Mouse (Mus musculus): Measurements from ENCODE around the gene Ivns1abp. TPM values are rescaled to one million over a fixed set of nuclear protein-coding genes. Genes with fewer than 3 reads are reported as not detected.
A peak's percentile ranks its signal among the peaks of the same experiment; 100 is the strongest.
"Not testable (repeated sequence)": the region's sequence is repeated elsewhere in the genome, so short reads cannot be mapped to it uniquely, and the experiment has no call there.

Ivns1abp gene
- total RNA-seq (2017): 269 to 290 TPM (median 273 TPM) in 3 replicates

- peak; percentile 88 for ATAC-seq (replicated peaks; ENCODE audit: insufficient number of reproducible peaks, low FRiP score, low TSS enrichment, poor library complexity, severe bottlenecking)
These were observed at the start of gene Ivns1abp for GRCm38 (mm10) chr1:151344283-151345108. Gene Ivns1abp (plus strand): TSS chr1:151344477.

DNA sequence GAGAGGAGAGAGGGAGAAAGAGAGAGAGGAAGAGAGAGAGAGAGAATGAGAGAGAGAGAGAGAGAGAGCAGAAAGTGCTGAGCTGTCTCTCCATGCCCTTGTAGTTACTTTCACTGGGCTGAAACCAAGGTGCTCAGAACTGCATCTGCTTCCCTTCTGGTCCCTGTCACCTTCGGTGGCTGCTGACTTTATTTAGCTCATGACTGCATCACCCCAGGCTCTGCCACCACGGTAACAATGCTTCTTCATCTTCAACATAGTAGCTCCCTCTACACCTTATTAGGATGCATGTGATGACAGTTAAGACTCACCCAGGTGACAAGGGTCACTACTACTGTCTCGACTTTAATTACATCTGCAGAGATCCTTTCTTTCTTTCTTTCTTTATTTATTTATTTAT lies 48.8 kb upstream of the Ivns1abp start:
- no peak for ATAC-seq (replicated peaks; ENCODE audit: insufficient number of reproducible peaks, low FRiP score, low TSS enrichment, poor library complexity, severe bottlenecking)

GRCm38 (mm10) chr1:151296621-151297020 lies 47.7 kb upstream of the Ivns1abp start:
- no peak for ATAC-seq (replicated peaks; ENCODE audit: insufficient number of reproducible peaks, low FRiP score, low TSS enrichment, poor library complexity, severe bottlenecking)

DNA sequence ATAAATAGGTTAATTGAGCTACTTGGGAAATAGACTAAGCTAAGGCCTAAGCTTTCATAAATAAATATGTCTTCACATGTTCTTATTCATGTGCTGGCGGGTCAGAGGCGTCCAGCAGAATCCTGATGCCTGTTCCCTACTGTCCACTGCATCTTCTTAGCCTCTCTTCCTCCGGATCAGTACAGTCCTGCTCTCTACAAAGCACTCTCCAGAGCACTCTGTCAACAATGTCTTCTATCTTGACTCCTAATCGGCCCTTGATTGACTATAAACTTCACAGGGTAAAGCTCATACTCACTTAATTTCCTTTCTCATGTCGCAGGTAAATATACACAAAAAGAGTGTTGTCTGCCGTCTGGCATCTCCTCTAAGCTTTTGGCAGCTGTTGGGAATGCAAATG lies 47.3 kb upstream of the Ivns1abp start:
- ATAC-seq (replicated peaks; ENCODE audit: insufficient number of reproducible peaks, low FRiP score, low TSS enrichment, poor library complexity, severe bottlenecking): no peak

DNA sequence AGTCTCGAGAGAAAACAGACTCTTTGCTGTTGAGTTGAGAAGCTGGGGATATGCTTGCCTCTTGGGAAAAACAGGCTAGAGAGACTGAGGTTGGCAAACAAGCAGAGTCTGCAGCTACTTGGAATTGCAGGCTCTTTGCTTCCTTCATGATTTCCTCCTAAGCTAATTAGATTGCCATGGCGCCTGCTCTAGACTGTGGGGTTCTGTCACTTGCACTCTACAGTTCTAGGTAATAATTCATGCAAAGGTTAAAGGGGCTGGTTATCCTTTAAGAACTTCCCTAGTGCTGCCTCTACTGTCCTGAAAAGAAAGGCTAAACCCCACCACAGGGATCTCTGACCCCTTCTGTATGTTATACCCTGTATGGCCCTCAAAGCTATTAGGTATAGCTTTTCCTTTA lies 46.7 kb upstream of the Ivns1abp start:
- no peak for ATAC-seq (replicated peaks; ENCODE audit: insufficient number of reproducible peaks, low FRiP score, low TSS enrichment, poor library complexity, severe bottlenecking)

- ATAC-seq (replicated peaks; ENCODE audit: insufficient number of reproducible peaks, low FRiP score, low TSS enrichment, poor library complexity, severe bottlenecking): no peak
These were observed 42.8 kb upstream of the Ivns1abp start for GRCm38 (mm10) chr1:151301456-151301855.

DNA sequence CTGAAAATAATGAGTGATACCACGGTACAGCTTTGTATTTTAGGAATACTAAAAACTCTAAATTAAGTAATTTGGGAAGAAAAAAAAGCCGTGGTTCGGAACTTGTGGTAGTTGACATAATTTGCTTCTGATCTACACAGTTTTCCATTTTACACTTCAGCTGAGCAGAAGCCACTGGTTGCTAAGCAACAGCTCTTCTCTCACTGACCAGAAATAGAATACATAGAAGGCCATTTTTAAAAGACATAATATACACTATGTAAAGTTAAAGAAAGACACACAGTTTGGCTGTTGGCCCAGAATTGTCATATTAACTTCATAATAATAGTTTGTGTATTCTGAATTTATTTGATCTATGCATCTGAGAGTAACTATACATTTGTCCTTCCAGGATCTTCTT lies 42.4 kb upstream of the Ivns1abp start:
- no peak for ATAC-seq (replicated peaks; ENCODE audit: insufficient number of reproducible peaks, low FRiP score, low TSS enrichment, poor library complexity, severe bottlenecking)

DNA sequence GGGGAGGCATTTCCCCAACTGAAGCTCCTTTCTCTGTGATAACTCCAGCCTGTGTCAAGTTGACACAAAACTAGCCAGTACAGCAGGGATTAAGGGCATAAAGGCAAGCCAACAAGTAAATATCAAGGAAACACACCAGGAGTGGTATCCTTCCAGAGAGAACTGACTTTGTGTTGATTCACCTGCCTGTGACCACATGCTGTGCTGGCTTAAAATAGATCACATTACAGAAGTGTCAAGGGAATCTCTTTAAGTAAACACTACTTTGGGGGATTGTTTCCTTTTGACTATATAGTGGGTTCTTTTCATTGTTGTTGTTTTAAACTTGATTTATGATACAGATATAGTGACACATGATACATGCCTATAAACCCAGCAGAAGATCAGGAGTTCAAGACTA lies 41.0 kb upstream of the Ivns1abp start:
- no peak for ATAC-seq (replicated peaks; ENCODE audit: insufficient number of reproducible peaks, low FRiP score, low TSS enrichment, poor library complexity, severe bottlenecking)

DNA sequence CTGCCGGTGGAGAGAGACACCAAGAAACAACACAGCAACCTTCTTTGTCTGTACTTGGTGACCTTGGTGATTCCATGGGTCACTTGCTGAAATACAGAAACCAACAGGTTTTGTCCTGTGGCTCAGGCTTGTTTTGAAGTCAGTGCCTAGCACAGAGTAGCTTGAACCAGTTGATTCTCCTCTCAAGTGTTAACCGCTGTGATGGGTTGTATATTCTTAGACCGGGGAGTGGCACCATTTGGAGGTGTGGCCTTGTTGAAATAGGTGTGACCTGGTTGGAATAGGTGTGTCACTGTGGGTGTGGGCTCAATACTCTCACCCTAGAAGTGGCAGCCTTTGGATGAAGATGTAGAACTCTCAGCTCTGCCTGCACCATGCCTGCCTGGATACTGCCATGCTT lies 39.3 kb upstream of the Ivns1abp start:
- ATAC-seq (replicated peaks; ENCODE audit: insufficient number of reproducible peaks, low FRiP score, low TSS enrichment, poor library complexity, severe bottlenecking): not testable (repeated sequence)

GRCm38 (mm10) chr1:151307059-151307458 lies 37.2 kb upstream of the Ivns1abp start:
- ATAC-seq (replicated peaks; ENCODE audit: insufficient number of reproducible peaks, low FRiP score, low TSS enrichment, poor library complexity, severe bottlenecking): no peak

DNA sequence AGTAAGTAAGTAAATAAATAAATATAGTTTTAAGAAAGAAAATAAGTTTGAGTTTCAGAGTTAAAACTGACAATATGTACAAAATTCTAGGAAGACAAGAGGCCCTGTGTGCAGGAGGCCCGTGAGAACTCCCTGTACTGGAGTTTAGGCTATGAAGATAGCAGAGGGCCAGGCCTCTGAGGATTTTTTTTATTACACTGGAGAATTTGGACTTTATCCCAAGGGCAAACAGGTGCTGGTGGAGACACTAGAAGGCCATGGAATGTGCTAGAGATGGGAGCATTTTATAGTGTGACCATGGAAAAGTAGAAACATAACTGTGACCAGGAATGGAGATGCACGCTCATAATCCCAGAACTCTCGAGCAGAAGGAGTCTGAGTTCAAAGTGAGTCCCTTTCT lies 36.5 kb upstream of the Ivns1abp start:
- no peak for ATAC-seq (replicated peaks; ENCODE audit: insufficient number of reproducible peaks, low FRiP score, low TSS enrichment, poor library complexity, severe bottlenecking)

DNA sequence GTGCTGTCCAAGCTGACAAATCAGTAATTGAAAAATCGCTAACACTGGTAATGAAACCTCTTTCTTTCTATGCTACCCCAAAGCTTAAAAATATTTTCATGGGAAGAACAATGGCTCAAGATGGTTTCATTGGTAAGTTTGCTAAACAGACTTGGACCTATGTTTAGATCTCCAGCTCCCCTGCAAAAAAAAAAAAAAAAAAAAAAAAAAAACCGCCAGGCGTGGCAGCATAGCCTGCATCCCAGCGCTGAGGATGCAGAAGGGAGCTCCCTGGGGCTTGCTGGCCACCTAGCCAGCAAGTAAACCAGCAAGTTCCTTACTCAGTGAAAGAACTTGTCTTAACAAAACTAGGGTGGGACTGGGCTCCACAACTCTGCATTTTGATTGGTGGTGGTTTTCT lies 35.8 kb upstream of the Ivns1abp start:
- ATAC-seq (replicated peaks; ENCODE audit: insufficient number of reproducible peaks, low FRiP score, low TSS enrichment, poor library complexity, severe bottlenecking): no peak

DNA sequence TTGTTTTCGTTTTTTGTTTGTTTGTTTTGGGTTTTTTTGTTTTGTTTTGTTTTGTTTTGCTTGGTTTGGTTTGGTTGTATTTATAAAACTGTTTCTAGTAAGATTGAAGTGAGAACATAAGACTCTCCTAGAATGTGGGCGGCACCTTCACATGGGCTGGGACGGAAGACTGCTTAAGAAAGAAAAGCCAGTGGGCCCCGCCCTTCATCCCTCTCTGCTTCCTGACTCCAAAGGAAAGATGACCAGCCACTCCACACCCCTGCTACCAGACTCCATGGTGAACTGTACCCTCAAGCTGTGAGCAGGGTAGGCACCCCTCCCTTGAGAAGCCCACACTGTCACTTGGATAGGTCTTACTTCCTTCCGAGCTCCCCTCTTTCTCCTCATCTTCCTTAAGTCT lies 33.8 kb upstream of the Ivns1abp start:
- no peak for ATAC-seq (replicated peaks; ENCODE audit: insufficient number of reproducible peaks, low FRiP score, low TSS enrichment, poor library complexity, severe bottlenecking)

GRCm38 (mm10) chr1:151311379-151311778 lies 32.9 kb upstream of the Ivns1abp start:
- no peak for ATAC-seq (replicated peaks; ENCODE audit: insufficient number of reproducible peaks, low FRiP score, low TSS enrichment, poor library complexity, severe bottlenecking)

DNA sequence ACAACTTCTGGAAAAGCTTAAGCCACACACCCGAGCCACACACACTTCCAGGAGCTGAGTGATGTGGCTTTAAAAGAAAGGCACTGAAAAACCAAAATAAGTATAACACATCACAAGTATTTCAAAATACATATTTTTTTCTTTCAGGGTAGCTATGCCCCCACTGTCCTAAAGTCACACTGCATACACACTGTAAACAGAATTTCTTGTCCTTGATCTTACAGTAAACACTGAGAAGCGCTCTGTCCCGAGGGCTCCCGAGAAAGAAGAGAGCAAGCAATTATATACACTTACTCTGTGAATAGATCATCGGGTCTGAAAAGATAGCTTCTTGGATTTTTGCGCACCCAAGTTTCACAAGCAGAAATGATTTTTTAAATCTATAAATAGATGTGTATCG lies 25.0 kb upstream of the Ivns1abp start:
- no peak for ATAC-seq (replicated peaks; ENCODE audit: insufficient number of reproducible peaks, low FRiP score, low TSS enrichment, poor library complexity, severe bottlenecking)

DNA sequence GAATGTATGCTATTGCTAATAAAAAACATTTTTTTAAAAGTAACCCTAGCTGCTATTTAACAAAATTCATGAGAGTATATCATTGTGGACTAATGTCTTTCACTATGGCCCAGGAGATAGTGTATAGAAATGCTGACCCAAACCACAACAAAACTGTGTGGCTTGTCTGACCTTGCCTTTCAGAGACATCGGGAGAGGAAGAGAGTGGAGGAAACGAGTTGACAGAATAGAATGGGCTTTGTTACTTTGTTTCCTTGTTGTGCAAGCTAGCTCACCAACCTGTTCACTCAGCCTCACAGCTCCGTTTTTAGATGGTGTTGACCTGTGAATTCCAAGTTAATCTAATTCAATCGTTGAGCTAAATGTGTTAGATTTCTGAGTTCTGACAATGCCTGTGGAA lies 23.9 kb upstream of the Ivns1abp start:
- no peak for ATAC-seq (replicated peaks; ENCODE audit: insufficient number of reproducible peaks, low FRiP score, low TSS enrichment, poor library complexity, severe bottlenecking)

DNA sequence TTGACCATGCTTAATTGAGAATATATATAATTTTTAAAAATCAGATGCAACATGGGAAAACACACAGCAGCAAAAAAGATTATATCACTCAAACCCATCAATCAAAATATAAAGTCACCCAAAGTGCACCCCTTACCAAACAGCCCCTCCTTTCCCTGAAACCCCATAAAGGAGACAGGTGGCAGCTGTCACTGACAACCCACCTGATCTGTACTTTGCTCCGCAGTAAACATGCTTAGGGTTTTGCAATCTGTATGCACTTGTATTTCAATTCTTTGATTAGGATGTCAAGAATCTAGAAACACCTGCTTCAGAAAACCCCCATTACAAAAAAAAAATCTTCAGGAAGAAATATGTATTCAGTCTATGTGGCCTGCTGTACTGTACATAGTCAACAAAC lies 18.9 kb upstream of the Ivns1abp start:
- ATAC-seq (replicated peaks; ENCODE audit: insufficient number of reproducible peaks, low FRiP score, low TSS enrichment, poor library complexity, severe bottlenecking): no peak

DNA sequence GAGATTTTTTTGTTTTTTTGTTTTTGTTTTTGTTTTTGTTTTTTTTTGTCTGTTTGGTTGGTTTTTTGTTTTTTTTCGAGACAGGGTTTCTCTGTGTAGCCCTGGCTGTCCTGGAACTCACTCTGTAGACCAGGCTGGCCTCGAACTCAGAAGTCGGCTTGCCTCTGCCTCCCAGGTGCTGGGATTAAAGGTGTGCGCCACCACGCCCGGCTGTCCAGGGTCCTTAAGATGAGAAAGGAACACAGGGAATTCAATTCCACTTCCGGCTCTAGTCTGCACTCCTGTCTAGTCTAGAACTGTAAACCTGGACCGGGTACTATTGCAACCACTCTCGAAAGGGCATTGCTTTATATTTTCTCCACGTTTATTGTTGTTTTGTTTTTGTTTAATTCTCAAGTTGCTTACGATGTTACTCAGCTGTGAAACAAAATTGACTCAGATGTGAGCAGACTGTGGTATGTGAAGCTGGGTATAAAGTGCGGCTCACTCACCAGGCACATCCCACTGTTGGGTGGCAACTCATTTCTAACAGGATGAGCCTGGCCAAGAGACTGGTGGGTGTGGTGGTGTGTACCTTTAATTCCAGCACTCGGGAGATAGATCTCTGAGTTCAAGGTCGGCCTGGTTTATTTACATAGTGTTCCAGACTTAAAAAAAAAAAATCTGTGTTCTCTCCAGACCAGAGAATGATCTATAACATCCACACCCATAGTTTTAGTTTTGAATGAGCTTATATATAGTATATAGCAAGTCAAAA lies 15.8 kb upstream of the Ivns1abp start:
- no peak for ATAC-seq (replicated peaks; ENCODE audit: insufficient number of reproducible peaks, low FRiP score, low TSS enrichment, poor library complexity, severe bottlenecking)

DNA sequence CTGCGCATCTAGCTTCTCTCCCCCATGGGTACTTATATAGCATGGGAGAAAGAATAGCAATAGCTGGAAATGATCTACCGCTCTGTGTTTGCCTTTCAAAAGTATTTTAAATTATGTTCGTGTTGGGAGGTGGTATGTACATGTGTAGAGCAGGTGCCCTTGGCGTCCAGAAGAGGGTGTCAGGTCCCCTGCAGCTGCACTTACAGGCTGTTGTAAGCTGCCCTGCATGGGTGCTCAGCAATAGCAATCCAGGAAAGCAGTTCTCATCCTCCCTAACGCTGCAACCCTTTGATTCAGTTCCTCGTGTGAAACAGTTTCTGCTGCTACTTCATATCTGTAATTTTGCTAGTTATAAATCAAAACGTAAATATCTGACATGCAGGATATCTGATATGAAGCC lies 14.7 kb upstream of the Ivns1abp start:
- ATAC-seq (replicated peaks; ENCODE audit: insufficient number of reproducible peaks, low FRiP score, low TSS enrichment, poor library complexity, severe bottlenecking): no peak

DNA sequence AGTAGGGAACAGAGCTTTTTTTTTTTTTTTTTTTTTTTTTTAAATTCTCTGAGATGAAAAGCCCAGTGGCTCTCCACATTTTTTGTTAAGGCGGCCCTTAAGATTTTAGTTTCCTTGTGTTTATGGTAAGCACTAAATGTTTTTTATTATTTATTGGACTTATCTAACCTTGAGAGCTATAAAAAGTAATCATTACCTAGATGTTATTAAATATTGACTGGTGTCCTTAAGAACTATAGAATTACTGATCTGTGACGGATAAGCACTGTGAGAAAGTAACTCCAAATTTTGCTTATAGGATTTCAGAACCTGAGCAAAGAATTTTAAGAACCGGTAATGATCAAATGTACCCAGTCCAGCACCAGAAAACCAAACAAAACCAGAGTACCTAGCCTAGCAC lies 11.5 kb upstream of the Ivns1abp start:
- ATAC-seq (replicated peaks; ENCODE audit: insufficient number of reproducible peaks, low FRiP score, low TSS enrichment, poor library complexity, severe bottlenecking): no peak

Measured in monocyte, adult 5-6 weeks (primary cell).